Mouse (Mus musculus) thymus, postnatal 14 days (tissue): ENCODE results near the gene Aldh5a1.

Source experiments
- DNase-seq: peaks from one replicate; pipeline ENCODE4 v3.0.0; 2021

The Aldh5a1 gene

DNA sequence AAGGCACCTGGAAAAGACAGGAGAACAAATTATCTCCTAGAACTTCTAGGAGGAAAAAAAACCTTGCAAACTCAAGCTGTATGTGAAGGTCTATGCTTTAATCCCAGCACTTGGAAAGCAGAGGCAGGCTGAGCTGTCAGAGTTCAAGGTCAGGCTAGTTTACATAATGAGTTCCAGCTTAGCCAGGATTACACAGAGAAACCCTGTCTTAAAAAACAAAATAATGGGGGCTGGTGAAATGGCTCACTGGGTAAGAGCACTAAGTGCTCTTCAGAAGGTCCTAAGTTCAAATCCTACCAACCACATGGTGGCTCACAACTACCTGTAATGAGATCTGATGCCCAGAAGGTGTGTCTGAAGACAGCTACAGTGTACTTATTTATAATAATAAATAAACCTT is 6.9 kb downstream of the Aldh5a1 start:
- DNase-seq = no peak

DNA sequence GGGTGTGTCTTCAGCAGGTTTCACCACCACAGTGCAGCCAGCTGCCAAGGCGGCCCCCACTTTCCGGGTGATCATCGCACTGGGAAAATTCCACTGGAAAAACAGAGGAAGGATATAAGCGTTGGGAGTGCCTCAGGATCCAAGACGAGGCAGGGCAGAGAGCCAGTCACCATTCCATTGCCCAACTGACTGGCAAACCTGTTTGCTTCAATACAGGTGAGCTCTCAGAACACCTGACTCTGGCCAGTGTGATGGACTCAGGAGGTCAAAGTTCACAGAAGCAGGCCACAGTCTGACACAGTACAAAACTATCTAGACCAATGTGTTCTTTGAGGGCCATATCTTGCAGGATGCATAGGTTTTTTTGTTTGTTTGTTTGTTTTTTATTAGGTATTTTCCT is 13.5 kb downstream of the Aldh5a1 start:
- DNase-seq = no peak

DNA sequence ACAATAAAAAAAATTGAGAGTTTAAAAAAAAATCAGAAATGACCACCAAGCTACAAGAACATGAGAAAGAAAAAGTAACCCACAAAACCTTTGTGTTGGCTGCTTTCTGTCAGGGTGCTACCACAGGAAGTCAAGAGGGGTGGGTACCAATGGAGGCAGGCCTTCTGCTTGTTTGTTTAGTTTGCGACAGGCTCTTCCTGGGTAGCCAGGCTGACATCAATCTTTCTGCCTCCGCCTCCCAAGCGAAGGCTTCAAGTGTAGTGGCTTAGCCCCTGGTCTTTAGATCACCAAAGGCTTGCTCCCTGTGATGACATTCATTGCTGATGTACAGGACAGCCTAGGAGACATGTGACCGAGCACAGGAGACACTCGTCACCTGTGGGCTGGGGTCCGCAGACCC is 16.2 kb downstream of the Aldh5a1 start:
- peak; percentile 37 for DNase-seq

DNA sequence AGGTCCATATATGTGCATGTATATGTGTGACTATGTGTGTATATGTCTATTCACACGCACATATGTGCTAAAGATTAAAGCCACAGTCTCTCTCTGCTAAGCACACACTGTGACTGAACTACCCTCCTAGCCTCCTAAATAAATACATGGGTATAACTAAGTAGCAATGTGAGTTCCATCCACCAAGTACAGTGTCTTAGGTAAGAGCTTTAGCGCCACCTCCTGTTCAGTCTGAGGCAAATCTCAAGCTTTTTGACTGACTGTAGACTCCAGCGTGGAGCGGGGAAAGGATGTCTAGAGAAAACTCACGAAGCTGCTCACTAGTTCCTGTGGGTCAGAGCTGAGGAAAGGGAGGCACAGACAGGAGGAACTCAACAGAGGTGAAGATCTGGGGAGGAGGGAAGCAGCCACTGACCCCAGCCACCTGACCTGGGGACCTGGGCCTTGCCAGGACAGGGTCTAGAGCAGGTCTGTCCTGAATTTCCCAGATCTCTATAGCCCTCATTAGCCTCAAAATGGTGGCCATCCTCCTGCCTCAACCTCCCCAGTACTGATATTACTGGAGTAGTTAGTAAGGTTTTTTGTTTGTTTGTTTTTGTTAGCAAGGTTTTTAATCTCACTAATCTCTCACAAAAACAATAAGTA is 17.0 kb downstream of the Aldh5a1 start:
- DNase-seq = peak; percentile 74

DNA sequence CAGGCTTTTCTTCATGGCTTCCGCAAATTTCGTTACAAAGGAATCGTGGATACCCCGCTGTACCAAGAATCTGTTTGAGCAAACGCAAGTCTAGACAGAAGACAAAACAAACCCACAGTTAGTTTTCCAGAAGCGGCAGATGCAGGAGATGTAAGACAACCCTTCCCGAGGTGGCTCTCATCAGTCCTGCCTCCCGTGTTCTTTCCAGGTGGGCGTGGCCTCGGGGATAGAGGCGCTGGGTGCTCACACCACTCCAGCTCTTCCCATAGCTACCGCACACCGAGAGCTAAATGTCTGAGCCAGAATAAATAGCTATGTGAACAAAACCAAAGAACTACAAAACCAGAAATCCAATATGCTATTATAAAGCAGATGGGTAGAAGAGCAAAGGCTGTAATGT is 21.6 kb downstream of the Aldh5a1 start:
- DNase-seq = no peak

GRCm38 (mm10) chr13:24914915-24915314 is 22.5 kb downstream of the Aldh5a1 start:
- DNase-seq = no peak

- no peak for DNase-seq
These were observed 23.9 kb downstream of the Aldh5a1 start for GRCm38 (mm10) chr13:24913576-24913975.

DNA sequence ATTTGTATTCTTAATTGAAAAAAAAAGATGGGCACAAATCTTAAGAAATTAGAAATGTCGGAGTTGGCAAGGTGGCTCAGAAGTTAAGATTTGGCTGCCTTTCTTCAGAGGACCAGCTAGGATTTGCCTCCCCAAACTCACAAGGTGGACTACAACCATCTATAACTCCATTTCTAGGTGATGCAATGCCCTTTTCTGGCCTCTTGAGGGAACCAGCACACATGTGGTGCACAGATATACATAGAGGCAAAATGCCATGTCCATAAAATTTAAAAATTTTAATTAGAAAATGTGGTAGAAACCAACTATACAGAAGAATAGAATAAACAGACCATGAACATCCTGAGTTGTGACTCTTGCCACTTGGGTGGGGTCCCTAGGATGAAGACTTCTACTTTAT is 28.3 kb downstream of the Aldh5a1 start:
- DNase-seq = no peak

DNA sequence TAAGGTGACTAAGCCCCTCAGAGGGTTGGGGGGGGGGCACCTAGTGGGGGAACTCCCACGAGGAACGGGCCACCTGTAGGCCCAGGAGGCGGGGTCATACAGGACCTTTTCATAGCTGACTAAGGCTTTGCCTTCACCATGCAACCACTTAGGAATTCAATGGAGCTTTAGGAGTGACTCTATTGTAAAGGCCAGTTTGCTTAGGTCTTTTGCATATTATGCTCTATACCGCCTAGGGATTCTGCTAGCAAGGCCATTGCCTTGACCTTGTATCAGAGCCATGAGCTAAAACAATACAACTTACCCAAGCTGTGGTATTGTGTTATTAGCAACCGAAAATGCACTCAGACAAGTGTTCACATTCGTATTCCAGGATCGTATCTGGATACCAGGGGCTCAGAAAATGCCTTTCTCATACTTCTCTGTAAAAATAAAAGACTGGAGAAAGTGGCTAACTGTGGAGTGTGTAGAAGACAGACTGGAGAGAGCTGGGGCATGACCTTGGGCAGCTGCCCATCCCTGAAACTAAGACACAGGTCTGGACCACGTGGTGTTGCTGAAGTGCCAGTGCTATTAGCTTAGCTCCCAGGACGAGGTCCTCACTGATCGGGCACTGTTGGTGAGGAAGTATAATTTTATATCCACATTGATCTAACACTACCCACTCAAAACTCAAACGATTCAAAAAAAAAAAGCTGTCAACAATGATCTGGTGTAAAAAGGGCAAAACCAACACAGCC is 30.5 kb downstream of the Aldh5a1 start:
- DNase-seq = no peak

GRCm38 (mm10) chr13:24905422-24905821 is 32.0 kb downstream of the Aldh5a1 start:
- DNase-seq = no peak

GRCm38 (mm10) chr13:24903412-24903811 is 34.0 kb downstream of the Aldh5a1 start:
- no peak for DNase-seq

- DNase-seq = no peak
These were observed 35.5 kb downstream of the Aldh5a1 start for GRCm38 (mm10) chr13:24901916-24902315.

GRCm38 (mm10) chr13:24893880-24894279 is 43.6 kb downstream of the Aldh5a1 start:
- DNase-seq = no peak

DNA sequence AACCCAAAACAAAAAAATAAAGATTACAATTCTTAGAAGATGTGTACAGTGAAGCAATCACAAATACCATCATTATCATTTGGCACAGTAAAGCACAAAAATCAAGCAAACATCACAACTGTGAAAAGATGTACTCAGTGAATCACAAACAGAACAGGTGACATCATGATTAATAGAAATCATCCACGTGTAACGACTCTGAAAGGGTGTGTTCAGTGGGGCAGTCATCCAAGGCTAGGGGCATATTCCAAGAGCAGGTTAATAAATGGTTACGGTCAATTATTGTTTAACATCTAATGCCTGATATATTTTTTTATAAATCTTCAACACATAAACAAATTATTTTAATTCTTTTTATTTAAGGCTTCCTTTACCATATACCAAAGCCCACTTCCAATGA is 44.9 kb downstream of the Aldh5a1 start:
- DNase-seq = no peak

- DNase-seq = no peak
These were observed 47.9 kb downstream of the Aldh5a1 start for GRCm38 (mm10) chr13:24889554-24889953.

GRCm38 (mm10) chr13:24882411-24882810 is 55.0 kb downstream of the Aldh5a1 start:
- DNase-seq = peak; percentile 38

GRCm38 (mm10) chr13:24880704-24881103 is 56.8 kb downstream of the Aldh5a1 start:
- no peak for DNase-seq

DNA sequence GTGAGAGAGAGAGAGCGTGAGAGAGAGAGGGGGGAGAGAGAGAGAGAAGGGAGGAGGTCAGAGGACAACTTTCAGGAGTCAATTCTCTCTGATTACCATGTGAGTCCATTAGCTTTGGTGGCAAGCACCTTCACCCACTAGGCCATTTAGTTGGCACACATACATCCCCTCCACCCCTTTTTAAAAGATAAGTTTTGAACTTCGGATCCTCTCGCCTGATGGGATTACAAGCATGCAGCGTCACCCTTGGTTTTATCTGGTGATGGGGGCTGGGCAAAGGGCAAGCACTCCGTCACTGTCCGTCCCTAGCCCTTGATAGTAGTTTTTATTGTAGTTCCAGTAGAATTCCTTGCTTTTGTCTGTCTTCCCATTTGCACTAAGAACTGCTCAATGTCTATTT is 57.3 kb downstream of the Aldh5a1 start:
- no peak for DNase-seq

DNA sequence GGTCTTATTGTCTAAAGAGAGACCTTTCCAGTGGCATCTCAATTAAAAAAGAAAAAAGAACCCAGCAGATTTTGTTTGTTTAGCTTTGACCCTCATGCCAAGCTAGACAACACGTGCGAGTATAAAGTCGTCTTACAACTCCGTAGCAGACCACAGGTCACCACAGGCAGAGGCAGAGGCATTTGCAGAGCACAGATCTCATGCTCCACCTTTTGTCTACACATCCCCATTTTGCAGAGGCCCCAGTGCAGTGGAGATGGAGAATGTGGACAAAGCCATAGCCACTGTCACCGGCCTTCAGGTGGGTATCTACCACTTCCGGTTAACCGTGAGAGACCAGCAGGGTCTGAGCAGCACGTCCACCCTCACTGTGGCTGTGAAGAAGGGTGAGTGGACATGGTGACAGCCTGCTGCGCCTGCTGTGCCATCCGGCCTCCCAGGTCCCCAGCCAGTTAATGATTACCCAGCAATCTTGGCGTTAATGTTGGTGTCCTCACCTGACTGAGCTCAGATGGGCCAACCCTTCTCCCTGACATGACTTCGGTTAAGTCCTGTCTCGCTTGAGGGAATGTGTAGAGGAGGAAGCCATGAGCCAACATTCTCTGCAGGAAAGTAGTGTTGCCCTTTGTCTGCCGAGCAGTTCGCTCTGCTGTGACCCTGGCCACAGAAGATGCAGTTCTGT is 58.0 kb downstream of the Aldh5a1 start:
- DNase-seq = no peak

- no peak for DNase-seq
These were observed 69.2 kb downstream of the Aldh5a1 start for GRCm38 (mm10) chr13:24868233-24868632.

DNA sequence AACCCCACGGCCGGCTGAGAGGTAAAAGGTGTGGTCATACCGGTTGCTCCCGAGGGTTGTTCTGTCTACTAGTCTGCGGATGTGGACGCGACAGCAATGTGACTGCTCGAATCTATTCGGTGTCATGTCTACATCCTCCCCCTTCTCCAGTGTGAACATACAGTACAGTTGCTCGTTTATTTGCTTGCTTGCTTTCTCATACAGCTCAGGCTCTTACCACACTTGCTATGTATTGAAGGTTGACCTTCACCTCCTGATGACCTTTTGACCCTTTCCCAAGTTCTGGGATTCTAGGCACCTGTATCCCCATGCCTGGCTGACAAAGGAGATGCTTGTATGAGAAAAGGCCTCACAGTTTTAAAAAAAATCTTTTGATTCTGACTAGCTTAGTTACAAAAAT is 69.7 kb downstream of the Aldh5a1 start:
- no peak for DNase-seq

DNA sequence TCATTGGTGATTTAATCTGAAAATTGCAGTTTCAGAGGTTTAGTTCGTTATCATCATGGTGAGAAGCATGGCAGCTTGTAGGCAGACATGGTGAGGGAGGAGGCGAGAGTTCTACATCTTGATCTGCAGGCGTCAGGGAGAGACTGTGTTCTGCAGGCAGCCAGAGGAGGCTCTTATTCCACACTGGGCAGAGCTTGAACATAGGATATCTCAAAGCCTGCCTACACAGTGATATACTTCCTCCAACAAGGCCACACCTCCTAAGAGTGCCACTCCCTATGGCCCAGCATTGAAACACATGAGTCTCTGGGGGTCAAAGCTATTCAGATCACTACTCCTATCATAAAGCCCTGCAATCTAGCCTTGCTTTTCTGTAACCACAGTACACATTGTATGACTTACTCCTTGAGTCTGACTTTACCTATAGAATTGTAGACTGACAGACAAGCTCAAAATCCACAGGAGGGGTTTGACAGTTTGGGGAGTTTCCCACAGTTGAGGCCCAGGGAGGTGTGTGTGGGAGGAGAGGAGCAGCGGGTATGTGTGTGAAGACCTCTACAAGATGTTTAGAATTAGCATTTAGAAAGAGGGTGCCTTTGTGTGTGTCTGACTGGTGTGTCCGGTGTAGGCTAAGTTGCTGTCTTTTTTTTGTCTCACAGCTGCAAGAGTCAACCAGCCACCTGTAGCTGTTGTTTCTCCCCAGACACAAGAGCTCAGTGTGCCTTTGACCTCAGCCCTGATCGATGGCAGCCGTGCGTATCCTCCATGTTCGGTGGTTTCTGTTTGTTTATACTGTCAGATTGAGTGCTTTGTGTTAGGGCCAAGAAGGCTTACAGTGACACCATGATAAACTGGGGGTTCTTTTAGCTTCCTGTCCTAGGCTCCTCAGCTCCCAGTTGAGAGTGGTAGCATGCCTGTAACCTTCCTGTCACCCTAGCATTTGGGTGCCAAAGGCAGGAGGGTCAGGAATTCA is 70.7 kb downstream of the Aldh5a1 start:
- no peak for DNase-seq

DNA sequence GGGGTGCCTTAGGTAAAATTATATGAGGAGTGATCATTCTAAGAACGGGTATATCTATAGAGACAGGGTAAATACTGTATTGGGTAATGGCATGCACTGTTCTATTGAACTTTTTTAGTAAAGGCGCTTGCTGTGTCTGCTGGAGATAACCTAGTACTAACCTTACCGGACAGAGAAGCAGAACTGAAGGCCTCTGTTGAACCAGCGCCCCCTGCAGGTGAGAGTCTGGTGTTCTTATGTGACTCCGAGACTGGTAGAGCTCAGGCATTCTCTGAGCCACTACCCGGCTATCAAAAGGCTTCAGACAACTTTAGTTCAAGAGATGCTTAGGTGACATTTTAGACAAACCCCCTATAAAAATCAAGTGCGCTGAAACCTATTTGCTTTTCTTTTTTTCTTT is 74.9 kb downstream of the Aldh5a1 start:
- DNase-seq = peak; percentile 76
